Mouse (Mus musculus) brown adipose tissue, adult 24 weeks (tissue): ENCODE measurements around the gene Gdpd5. TPM values are rescaled to one million over a fixed set of nuclear protein-coding genes. Genes with fewer than 3 reads are reported as not detected.
A peak's percentile ranks its signal among the peaks of the same experiment; 100 is the strongest.

Source experiments
- H3K27ac ChIP-seq: fragments of 200-500 bp; replicated peaks from 2 replicates; pipeline ENCODE4 v1.5.1; 2012; ENCODE audit warnings: low read depth, mild to moderate bottlenecking, low read length
- H3K4me1 ChIP-seq: fragments of 200-500 bp; 2 replicates; pipeline ENCODE4 v1.6.1; 2012; ENCODE audit warnings: low read length, mixed read lengths; ENCODE audit not compliant: control insufficient read depth, insufficient read depth, insufficient read length
- H3K4me3 ChIP-seq: fragments of 200-500 bp; 2 replicates; pipeline ENCODE4 v1.5.1; 2012; ENCODE audit warnings: low read depth, mild to moderate bottlenecking, low read length, moderate library complexity; ENCODE audit not compliant: insufficient read depth
- polyA plus RNA-seq: library from polyadenylated mRNA; stranded (reverse); fragments of >200 nt; gene quantifications from 2 replicates; pipeline ENCODE4 v1.2.4, GENCODE M21; 2012; ENCODE audit not compliant: missing spikeins, insufficient read depth, insufficient read length

Gdpd5 gene
- polyA plus RNA-seq, 1 experiment: 10.1 TPM

DNA sequence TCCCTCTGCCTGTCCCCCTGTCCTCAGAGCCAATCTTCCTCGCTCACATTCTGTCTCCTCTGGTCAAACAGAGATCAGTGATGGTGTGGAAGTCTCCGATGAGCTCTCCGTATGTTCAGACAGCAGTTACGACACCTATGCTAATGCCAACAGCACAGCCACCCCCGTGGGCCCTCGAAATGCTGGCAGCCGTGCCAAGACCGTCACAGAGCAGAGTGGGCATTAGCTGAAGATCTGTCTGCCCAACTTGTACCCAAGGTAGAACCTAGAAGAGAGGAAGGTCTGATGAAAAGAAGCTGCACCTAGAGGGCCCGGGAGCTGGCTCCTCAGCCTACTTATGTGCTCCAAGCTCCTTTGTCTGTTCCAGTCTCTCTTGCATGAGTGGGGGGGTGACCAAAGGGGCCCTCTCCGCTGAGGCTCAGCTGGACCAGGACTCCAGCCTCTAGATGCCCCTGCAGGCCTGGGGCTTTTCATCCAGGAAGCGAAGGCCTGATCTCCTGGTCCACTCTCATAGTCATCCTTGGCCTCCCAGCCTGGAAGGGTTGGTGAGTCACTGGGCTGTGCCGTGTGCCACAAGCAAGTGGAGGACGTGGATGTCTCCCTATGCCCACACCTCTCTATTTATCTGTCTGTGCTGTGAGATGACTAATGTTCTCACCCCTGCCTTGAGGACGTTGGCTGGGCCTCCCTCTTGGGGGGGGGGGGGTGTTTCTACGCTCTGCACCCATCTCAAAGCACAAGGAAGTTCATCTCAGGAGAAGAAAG lies 78.9 kb downstream of the Gdpd5 start:
- no peak overlapping the region for H3K4me3 ChIP-seq
- H3K27ac ChIP-seq: no peak overlapping the region
- no peaks in the 10 kb centered on the region for H3K4me1 ChIP-seq

DNA sequence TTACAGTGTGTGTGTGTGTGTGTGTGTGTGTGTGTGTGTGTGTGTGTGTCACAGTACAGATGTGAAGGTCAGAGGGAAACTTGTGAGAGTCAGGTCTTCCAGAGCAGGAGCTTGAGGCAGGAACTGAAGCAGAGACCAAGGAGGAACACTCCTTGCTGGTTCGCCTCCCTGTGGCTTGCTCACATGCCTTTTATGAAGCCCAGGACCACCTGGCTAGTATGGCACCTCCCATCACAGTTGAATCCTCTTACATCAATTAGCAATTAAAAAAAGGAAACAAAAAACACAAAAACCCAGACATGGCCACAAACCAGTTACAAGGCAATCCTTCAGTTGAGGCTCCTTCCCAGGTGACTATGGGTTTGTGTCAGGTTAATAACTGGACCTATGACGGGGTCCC lies 81.9 kb downstream of the Gdpd5 start:
- Histone ChIP-seq H3K4me1 (no peaks in the 10 kb centered on the region; the same call in 1 of the 2 replicates), H3K4me3 (no peak overlapping the region), H3K27ac (no peak overlapping the region)

DNA sequence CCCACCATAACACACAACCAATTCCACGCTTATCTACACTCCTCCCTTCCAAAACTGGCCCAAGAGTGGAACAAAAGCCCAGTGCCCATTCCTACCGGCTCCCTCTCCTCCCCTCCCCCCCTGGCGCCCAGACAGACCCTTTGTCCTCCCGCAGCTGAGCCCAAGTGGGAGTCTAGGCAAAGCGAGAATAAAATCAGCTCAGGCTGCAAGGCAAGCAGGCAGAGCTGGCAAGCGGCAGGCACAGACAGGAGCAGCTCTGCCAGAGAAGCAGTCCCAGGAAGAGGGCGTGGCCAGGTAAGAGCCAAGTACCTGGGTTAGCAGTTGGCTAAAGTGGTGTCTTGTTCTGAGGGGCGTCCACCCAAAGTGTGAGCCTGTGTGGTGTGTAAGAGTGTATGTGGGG lies 84.6 kb downstream of the Gdpd5 start, which contains the start of gene Klhl35:
Klhl35 (plus strand) TSS at position 194 of the 400 bp plus-strand sequence.
- no peaks in the 10 kb centered on the region; the same call in 1 of the 2 replicates for H3K4me1 ChIP-seq
- H3K27ac ChIP-seq: no peak within 1 kb of the TSS
- no peak within 1 kb of the TSS for H3K4me3 ChIP-seq

DNA sequence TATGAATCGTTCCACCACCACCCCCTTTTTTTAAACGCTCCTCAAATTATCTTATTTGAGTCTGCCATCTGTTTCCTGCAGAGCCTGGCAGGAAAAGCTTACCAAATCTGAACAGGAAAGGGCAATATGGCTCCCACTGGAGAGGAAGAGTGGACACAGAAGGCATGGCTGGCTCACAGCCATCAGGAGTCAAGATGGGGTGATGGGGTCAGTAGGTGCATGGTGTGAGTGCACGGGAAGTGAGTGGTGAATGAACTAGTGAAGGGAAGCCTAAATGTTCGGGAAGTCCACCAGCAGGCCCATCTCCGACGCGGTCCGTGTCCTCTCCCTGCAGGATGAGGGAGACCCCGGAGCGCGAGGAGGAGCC lies 86.7 kb downstream of the Gdpd5 start:
- H3K4me1 ChIP-seq: no peaks in the 10 kb centered on the region; the same call in 1 of the 2 replicates
- peak overlapping the region; percentile 59 for H3K4me3 ChIP-seq
- no peak overlapping the region for H3K27ac ChIP-seq

DNA sequence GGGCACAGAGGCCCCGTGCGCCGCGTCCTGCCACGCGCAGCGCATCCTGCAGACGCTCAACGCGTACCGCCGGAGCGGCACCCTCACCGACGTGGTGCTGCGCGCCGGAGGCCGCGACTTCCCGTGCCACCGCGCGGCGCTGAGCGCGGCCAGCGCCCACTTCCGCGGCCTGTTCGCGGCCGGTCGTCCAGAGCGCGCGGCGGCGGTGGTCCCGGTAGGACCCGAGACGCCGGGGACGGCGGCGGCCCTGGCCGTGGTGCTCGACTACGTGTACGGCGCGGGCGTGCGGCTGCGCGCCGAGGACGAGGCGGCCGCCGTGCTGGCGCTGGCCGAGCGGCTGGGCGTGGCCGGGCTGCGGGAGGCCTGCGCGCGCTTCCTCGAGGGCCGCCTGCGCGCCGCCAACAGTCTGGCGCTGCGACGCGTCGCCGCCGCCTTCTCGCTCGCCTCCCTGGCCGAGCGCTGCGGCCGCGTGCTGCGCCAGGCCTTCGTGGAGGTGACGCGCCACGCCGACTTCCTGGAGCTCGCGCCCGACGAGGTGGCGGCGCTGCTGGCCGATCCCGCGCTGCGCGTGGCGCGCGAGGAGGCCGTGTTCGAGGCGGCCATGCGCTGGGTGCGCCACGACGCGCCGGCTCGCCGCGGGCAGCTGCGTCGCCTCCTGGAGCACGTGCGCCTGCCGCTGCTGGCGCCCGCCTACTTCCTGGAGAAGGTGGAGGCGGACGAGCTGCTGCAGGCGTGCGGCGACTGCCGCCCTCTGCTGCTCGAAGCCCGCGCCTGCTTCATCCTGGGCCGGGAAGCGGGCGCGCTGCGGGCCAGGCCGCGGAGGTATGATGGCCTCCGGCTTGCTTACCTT lies 87.3 kb downstream of the Gdpd5 start:
- Histone ChIP-seq H3K4me3 (peak overlapping the region; percentile 59), H3K27ac (peak overlapping the region; percentile 26; the same call in 1 of the 2 replicates), H3K4me1 (no peaks in the 10 kb centered on the region; the same call in 1 of the 2 replicates)

DNA sequence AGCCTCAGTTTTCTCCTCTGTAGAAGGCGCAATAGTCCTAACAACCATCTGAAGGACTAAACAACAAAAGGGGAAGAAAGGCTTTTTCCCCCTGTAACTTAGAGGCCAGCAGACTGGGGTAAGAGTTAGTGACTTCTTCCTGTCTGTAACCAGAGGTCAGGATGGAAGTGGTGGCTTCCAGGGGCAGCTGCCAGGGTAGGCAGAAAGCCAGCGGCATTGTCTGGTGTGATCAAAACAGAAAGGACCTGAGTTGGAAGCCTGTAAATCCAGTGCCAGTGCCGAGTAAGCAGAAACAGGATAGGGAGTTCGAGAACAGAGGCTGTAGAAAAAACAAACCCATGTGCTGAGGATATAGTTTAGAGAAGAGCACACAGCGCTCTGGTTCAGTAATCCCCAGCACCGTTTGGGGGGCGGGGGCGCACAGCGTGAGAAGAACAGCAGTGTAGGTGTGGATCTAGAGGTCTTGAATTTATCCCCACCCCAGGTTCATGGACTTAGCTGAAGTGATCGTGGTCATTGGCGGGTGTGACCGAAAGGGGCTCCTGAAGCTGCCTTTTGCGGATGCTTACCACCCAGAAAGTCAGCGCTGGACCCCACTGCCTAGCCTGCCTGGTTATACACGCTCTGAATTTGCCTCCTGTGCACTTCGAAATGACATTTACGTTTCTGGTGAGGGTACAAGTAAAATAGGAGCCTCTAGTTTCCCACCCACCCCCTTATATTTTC lies 88.6 kb downstream of the Gdpd5 start:
- Histone ChIP-seq H3K4me3 (no peak overlapping the region), H3K4me1 (no peaks in the 10 kb centered on the region; the same call in 1 of the 2 replicates), H3K27ac (no peak overlapping the region)

DNA sequence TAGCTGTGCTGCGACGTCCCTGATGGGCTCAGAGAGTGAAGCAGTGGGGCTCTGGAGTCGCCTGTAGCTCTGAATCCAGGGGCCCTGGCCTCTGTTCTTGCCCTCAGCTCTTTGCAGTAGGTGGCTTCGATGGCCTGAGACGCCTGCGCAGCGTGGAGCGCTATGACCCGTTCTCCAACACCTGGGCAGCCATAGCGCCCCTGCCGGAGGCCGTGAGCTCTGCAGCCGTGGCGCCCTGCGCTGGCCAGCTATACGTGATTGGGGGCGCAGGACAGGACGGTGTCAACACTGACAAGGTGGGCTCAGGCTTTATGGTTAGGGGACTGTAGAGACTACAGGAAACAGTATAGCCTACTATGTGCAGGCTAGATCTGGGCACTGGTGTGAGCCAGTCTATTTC lies 90.4 kb downstream of the Gdpd5 start:
- no peaks in the 10 kb centered on the region; the same call in 1 of the 2 replicates for H3K4me1 ChIP-seq
- no peak overlapping the region for H3K27ac ChIP-seq
- no peak overlapping the region for H3K4me3 ChIP-seq

DNA sequence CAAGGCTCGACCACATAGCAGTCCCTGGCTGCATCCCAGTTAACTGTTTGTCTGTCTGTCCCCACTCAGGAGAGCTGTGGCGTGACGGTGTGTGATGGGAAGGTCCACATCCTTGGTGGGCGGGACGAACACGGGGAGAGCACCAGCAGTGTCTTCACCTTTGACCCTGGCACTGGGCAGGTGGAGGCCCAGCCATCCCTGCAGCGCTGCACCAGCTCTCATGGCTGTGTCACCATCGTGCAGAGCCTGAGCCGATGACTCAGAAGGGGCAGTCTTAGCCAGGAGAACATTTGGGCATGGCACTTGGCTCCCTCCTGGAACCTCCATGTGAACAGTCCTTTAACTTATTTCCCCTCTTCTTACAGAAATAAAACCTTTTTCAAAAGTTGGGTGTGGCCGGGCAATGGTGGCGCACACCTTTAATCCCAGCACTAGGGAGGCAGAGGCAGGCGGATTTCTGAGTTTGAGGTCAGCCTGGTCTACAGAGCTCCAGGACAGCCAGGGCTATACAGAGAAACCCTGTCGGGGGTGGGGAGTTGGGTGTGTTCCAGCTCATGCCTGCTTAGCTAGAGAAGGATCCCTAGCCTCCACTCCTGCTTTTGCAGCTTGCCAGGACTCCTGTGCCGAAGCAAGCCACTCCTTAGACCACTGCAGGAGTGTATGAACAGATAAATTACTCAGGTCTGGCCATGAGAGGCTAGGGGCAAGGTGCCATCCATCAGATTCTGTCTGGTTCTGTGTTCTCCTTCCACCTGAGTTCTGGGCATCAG lies 92.6 kb downstream of the Gdpd5 start:
- no peaks in the 10 kb centered on the region for H3K4me1 ChIP-seq
- H3K4me3 ChIP-seq: no peak overlapping the region
- H3K27ac ChIP-seq: no peak overlapping the region

DNA sequence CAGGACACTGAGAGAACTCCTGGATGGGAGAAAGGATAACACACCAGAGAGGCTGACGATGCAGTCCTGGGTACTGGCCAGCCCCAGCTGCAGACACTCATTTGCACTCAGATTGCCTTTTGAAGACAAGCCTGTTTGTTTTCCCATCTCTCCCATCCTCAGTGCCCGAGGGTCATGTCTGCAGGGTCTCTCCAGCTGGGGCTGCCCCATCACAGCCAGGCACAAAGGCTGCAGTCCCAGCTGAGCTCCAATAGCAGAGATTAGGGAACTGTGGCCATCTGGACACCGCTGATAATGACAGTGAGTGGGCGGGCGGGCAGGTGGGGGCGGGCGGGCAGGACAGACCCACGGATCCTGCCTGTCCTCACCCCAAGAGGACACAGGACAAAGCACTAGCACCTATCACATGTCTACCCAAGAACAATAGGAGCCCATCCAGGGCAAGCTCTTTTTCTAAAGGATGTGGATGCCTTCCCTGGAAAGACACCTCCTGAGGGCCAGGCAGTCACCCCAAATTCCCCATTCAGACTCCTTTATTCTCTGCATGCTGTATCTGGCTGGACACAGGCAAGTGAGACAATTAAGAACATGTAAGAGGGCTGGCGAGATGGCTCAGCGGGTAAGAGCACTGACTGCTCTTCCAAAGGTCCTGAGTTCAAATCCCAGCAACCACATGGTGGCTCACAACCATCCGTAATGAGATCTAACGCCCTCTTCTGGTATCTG lies 93.8 kb downstream of the Gdpd5 start:
- Histone ChIP-seq H3K27ac (no peak overlapping the region), H3K4me3 (no peak overlapping the region), H3K4me1 (no peaks in the 10 kb centered on the region)

DNA sequence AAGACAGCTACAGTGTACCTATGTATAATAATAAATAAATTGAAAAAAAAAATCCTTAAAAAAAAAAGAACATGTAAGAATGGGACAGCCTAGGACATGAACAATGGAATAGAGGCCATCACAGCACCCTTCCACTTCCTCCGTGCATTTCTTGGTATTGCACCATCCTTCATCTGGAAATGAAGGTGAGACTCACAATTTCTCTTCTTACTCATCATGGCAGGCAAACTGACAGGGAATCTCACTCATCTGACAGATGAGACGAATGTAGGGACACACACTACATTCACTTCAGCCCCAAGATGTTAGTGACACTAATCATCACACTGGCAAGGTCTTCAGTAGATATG lies 94.3 kb downstream of the Gdpd5 start:
- Histone ChIP-seq H3K27ac (no peak overlapping the region), H3K4me3 (no peak overlapping the region), H3K4me1 (no peaks in the 10 kb centered on the region)

DNA sequence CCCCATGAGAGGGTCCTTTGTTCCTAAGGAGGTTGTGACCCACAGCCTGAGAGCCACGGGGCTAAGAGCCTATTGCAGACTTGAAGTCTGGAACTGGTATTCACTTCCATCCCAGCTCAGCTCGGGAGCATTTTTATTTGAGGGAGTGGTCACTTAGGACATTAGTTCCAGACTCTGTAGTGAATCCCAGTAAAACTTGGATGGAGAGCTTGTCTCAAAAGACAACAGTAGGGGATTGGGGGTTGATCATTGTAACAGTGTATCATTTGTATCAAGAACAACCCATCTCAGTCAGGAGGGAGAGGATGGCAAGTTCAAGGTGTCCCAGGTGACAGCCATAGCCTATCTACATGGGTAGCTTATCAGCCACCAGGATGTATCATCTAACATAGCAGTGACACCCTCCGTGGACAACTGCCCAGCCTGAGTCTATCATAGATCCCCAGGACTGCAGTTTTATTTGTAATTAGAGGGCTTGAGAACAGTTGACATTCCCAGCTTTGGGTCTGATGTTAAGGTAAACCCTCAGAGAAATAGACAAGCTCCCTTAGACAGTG lies 95.4 kb downstream of the Gdpd5 start:
- Histone ChIP-seq H3K4me1 (no peaks in the 10 kb centered on the region), H3K4me3 (no peak overlapping the region), H3K27ac (no peak overlapping the region)

DNA sequence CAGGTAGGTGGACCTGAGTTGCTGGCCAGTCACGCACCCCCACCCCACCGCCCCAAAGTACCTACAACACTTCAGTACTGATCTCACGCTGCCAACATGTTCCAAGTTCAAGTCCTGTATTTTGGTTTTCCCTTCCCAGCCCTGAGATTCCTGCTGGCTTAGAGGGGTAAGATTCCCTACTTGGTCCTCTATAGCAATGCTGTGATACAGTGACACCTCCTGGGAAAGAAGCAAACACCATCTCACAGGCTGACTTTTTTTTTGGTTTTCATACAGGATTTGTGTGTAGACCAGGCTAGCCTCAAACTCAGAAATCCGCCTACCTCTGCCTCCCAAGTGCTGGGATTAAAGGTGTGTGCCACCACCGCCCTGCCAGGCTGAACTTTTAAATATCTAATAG lies 96.0 kb downstream of the Gdpd5 start:
- Histone ChIP-seq H3K27ac (no peak overlapping the region), H3K4me1 (peaks cover 3% of the 10 kb centered on the region; the same call in 1 of the 2 replicates), H3K4me3 (no peak overlapping the region)

DNA sequence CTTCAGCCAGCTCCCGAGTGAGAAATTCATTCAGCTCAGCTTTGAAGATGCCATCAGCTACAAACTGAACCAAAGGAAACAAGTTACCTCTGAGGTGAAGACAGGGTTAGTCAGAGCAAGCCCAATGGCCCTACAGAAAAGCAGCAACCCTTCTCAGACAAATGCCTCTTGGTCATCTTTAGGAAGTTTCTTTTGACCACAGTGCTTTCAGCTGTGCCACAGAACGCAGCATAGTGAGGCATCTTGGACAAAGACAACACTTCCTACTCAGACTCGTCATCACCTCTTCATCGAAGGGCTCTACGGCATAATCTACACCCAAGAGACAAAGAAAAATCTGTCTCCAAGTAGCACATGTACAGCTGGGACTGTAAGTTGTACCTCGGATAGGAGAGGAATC lies 101.4 kb downstream of the Gdpd5 start:
- peak overlapping the region; percentile 82 for H3K4me3 ChIP-seq
- H3K4me1 ChIP-seq: peaks cover 4% of the 10 kb centered on the region; the same call in 1 of the 2 replicates
- no peak overlapping the region for H3K27ac ChIP-seq
